11 mouse cellular contexts compared by ENCODE assay signal in genomic region chr2:130949781-130950180, GRCm38 (mm10).
"Had no signal": no experiment of that assay in that cellular context is flagged by ENCODE, and none has a peak within 500 bp of the region (broad histone marks: within the 10 kb centered on the region; RNA-seq: fewer than 3 reads in every experiment).

No protein-coding gene starts in this region.

- H3K4me3 ChIP-seq: left cerebral cortex, adult 2 months; limb, embryonic 10.5 days; liver, embryonic 13.5 days; lung, embryonic 15.5 days; megakaryocyte, embryonic 14.5 days; midbrain, embryonic 15.5 days; neural tube, embryonic 13.5 days had no signal

- ATAC-seq: liver, postnatal 0 days had no signal

- H3K27me3 ChIP-seq: liver, embryonic 13.5 days; lung, embryonic 15.5 days; megakaryocyte, embryonic 14.5 days; midbrain, embryonic 15.5 days; neural tube, embryonic 13.5 days had no signal

- H3K9me3 ChIP-seq: limb, embryonic 10.5 days; liver, embryonic 13.5 days; lung, embryonic 15.5 days; megakaryocyte, embryonic 14.5 days; midbrain, embryonic 15.5 days; neural tube, embryonic 13.5 days had no signal

- H3K4me2 ChIP-seq: liver, embryonic 13.5 days; lung, embryonic 15.5 days; midbrain, embryonic 11.5 days; midbrain, embryonic 15.5 days; neural tube, embryonic 13.5 days had no signal

- H3K36me3 ChIP-seq: limb, embryonic 10.5 days; lung, embryonic 15.5 days had no signal

- H3K4me1 ChIP-seq: limb, embryonic 10.5 days; liver, embryonic 13.5 days; lung, embryonic 15.5 days; midbrain, embryonic 15.5 days had no signal

- H3K27ac ChIP-seq: kidney, postnatal 0 days; left cerebral cortex, adult 2 months; limb, embryonic 10.5 days; liver, embryonic 13.5 days; lung, embryonic 15.5 days; macrophage; midbrain, embryonic 15.5 days; neural tube, embryonic 13.5 days had no signal

- H3K9ac ChIP-seq: liver, embryonic 13.5 days; liver, postnatal 0 days; lung, embryonic 15.5 days; midbrain, embryonic 15.5 days; neural tube, embryonic 13.5 days had no signal
